Mouse (Mus musculus) heart, postnatal 4 days (tissue): Measurements from ENCODE around the gene Shank2. TPM values are rescaled to one million over a fixed set of nuclear protein-coding genes. Genes with fewer than 3 reads are reported as not detected.
A peak's percentile ranks its signal among the peaks of the same experiment; 100 is the strongest.

Experiments used
- DNase-seq: peaks from one replicate; pipeline ENCODE4 v3.0.0; 2021
- total RNA-seq, 2 experiments: library from RNA; stranded (reverse); gene quantifications; 2 replicates each; pipeline ENCODE4 v1.2.3; 2021

Gene Shank2
- total RNA-seq, 2 experiments from 2014 or later: 0.88 to 0.97 TPM

DNA sequence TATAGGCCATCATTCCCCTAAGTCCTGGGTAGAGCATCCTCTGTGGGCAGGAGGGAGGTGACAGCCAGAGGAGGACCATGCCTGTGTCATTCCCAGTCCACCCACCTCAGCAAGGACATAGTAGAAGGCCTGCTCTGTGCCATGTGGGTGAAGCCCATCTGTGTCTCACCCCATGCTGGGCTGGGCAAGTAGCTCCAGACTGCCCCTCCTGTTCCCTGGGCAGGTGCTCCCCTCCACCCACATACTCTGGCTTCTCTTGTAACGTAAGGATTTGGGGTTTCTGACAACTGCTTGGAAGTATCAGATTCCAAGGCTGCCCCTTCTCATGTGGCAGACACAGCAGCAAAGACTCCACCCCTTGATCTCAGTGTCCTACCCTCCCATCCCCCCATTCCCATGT, 227.7 kb downstream of the Shank2 start:
- DNase-seq: no peak

DNA sequence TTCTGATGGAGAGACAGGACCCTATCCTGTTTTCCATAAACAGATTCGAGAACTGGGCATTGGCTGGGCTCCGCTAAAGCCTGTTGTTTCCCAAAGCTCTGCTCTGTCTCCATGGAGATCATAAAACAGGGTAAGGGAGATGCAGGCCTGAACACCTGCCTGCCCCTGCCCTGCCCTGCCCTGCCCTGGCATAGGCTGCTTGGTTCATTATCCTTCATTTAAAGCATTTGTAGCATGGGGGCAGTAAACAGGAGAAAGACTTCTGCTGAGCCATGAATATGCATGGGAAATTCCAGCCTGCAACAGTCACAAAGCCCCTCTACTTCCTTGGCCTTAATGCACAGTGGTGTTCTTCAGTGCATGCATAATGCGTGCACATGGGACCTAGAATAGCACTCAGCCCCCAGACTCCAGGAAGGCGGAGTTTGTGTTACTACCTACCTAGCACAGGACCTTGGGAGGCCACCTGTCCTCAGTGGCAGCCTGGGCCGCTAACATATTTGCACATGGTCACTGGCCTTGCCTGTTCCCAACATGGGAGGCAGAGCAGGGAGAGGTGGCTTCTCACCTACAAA, 230.5 kb downstream of the Shank2 start:
- DNase-seq: no peak

DNA sequence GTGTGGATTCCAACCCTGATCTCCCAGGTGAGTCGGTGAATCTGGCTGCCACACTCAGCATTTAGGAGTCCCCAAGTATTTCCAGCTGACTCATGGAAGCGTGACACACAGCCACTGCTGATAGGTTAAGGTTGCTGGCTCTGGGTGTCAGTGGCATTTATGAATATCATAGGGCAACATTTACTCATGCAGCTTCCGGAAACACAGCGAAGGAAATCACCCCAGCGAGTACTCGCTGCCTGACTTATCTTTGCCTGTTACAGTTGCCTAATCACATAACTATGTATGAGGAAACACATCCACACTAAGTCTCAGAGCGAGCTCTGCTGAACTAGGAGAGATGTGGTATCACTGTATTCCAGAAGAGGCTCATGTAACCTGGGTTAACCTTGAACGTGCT, 231.8 kb downstream of the Shank2 start:
- DNase-seq: peak; percentile 22

DNA sequence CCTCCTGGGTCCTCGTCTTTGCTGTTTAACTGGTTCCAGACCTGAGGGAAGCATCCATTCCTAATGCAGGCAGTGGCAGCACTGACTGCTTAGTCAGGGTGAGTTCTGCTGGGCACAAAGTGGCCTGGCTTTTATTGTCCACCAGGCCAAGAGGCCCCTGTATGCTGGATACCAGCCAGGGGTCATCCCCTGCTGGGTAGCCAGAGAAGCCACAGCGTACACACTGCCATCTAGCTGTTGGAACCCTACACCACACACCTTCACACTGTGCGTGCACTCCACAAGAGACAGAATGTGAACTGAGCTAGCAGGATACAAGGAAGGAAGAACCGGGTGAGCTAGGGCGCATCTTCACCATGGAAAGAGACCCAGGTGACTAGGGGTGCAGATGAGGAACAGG, 233.1 kb downstream of the Shank2 start:
- DNase-seq: peak; percentile 20

DNA sequence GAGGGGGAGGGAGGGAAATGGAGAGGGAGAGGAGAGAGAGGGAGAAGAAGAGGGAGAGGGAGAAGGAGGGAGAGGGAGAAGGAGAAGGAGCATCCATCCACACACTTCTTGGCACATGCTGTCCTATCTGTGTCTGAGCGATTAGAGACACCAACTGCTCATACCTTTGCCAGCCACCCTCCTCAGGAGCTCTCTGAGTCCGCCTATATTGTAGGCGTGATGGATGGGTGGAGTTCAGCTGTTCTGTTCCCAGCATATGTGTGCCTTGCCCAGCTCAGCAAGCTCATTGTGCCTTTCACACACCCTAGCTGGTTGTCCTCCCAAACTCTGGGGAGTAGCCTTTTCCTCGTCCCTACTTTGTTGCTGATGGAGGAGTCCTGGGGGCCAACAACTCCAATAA, 233.8 kb downstream of the Shank2 start:
- no peak for DNase-seq

DNA sequence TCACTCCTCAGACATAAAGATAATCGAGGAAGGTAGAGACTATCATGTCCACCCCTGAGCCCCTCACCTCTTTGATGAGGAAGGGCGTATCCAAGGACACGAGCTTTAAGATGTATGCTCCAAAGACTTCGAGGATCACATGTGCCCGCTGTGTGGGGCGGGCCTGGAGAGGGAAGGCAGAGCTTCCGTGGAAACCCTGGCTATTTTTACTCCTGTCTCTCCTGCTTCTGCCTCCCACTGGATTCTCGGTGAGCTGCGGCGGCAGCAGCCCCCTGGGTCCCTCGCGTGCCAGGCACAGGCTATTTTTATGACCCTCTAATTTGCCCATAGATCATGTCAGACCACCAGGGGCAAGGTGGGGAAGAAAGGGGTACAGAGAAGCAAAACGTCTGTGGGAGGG, 235.1 kb downstream of the Shank2 start:
- no peak for DNase-seq

DNA sequence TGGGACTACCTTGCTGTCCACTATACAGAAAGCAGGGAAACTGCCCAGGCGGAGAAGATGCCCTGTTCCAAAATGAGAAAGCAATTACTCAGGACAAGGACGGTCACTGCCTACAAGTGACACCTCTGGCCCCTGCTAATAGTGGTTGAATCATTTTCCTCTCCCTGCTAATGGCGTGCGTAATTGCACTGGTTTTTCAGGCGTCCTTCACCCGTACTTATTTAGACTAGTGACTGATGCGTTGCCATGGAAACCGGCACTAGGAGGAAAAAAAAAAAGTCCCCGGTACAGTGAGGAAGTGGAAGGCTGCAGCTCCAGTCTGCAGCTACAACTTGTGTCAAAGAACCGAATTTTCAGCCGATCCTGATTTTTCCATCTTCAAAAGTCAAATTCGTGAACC, 236.7 kb downstream of the Shank2 start:
- no peak for DNase-seq

DNA sequence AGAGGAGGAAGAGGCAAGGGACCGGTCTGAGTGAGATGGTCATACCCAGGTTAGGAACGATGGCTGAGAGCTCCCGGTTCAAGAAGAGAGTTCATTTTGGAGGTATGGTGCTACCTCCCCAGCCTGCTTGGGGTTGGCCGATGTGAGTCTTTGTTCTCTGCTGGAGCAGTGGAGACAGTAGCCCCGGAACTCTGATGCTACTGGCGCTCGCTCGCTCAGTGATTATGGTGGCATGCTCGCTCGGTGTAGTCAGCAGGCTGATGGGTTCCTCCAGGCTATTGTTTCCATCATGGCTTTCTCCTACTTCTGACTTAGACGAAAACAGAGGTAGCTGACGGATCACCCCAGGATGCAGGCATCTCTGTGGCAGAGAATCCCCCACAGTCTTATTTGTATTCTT, 237.3 kb downstream of the Shank2 start:
- no peak for DNase-seq

DNA sequence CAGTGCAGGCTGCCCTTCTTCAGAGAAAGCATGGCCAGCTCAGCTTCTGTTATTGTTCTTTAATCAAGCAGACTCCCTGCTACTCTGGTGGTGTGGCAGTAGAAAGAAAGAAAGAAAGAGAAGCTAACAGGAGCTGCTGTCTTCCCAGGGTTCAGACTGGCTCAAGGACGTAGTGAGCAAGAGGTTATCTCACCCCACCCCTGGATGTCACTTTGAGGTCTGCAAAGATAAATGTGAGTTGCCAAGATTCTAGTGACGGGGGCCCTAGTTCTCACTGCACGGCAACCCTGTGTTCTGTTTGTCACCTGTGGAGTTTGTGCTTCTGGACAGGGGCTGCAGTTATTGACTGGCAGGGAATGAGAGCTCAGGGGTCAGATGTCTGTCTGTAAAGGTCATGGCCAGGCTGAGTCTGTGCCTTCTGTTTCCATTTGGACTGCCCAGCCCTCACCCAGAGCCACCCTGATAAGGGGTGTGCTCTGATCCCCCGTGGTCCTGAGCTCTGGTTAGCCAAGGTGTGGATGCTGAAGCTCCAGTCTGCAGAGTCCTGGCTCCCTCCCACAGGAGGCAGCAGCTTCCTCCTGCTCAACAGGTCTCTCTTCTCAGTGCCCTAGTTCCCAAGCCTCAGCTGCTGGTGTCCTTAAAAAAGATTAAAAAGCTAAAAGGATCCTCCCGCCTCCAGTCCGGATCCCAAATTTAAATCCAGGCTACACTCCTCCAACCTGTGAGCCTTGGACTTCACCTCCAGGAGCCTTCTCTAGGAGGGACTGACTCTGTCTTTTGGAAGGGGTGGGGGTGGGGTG, 238.0 kb downstream of the Shank2 start:
- no peak for DNase-seq

DNA sequence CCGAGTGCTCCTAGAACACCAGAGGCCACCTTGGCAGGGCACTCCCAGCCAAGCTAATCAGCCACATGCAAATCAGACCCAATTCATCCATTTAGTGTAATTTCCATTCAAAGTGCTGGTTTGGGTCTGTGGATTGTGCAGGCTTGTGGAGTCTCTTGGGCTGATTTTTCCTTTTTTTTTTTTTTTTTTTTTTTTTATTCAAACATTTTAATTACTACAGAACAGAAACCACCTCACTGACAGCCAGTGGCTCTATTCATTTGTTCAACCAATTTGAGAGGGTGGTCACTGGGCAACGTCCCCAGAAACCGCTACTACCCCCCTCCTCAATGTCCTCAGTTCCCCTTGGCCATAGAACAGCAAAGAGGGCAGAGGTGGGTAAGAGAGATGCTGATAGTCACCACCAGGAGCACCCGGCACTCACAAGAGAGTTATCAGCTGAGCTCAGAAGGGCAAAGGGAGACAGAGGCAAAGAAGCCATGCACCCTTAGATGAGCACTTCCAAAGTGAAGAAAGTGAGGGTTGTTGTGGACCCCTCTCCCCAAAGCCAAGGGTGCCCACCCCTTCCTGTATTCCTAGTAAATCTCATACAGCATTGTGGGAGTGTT, 239.1 kb downstream of the Shank2 start:
- DNase-seq: no peak

DNA sequence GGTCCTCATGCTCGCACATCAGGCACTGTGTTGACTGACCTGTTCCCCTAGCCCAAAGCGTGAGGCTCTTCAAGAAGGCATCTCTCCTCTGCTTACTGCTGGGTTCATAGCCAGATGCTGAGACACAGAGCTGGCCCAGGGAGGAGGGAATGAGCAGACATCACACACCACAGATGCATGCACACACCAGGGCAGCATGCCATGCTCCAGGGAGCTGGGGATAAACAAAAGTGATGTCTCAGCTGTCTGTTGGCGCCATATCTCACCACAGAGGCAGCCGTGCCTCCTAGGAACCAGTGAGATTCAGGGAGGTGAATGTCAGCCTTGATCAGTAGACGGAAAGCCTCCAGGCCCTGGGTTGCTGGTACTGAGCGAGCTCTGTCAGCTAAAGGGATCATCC, 242.5 kb downstream of the Shank2 start:
- DNase-seq: no peak

DNA sequence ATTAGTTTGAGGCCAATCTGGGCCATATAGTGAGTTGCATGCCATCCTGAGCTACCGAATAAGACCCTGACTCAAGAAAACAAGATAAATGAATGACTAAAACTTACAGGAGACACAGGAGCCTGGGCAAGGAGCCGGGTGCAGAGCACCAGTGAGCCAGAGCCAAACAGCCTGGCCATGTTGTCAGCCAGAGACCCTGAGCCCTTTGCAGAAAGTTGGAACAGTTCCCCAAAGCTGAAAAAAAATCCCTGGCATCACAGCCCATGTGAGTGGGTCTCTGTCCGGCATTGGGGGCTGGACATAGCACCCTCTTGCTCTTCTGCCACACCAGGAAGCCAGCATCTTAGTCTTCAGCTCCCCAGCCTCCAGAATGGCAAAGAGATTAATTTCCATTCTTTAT, 244.5 kb downstream of the Shank2 start:
- no peak for DNase-seq

DNA sequence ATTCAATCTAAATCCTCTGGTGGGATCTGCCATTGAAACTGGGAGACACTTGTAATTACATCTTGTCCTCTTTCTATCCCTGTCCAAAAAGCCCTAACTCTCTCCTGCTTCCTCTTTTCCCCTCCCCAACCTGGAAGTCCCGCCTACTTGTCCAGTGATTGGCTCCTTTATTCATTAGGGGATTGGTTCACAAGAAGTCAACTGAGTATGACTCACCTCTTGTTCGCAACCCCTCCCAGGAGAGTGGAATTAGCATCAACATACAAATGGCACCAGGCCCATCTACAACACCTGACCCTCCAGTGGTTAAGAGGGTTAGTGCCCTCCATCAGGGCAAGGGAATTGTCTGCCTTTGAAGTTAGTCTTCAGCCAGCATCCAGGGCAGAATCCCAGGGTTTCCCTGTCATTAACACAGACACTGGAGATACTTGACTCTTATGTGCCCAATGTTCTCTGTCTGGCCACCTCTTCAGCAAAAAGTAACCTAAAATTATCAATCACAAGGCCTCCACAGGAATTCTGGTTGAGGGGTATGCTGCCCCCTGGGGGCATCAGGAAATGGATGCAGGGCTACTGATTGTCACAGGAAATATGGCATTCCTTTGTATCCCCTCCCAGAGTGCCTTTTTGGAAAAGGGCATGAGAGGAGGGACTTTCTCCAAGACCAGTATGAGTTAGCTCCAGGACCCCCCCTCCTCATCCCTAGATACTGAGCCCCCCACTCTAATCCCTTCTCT, 247.1 kb downstream of the Shank2 start:
- DNase-seq: no peak

DNA sequence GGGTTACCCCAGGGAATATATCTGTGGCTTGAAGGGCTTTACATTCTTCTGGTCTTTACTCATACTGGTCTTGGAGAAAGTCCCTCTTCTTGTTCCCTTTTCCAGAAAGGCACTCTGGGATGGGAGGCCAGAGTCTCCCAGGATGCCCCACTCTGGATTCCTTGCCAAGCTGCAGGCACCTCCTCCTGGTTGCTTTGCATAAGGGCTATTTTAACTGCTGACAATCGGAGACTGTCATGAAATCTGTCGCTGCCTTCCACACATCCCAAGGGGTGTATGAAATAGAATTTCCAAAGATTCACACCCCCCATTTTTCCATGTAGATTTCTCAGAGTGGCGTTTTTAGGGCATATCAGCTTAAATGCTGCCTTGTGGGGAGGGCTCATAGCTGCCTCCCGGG, 249.1 kb downstream of the Shank2 start:
- no peak for DNase-seq

DNA sequence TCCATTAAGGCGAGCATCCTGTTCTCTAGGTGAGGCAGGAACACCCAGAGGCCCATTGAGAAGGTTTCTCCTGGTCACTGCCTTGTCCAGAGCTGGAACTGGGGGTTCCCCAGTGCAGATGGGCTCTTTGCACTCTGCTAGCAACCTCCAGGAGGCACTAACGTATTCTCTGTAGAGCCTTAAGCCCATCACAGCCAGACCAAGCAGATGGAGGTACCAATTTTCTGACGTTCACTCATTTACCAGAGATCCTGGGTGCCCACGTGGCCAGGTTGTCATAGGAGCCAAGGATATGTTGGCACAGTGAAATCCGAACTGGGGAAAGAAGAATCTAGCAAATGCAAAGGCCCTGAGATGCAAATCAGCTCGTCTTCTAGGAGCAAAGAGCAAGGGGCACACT, 249.5 kb downstream of the Shank2 start:
- no peak for DNase-seq

DNA sequence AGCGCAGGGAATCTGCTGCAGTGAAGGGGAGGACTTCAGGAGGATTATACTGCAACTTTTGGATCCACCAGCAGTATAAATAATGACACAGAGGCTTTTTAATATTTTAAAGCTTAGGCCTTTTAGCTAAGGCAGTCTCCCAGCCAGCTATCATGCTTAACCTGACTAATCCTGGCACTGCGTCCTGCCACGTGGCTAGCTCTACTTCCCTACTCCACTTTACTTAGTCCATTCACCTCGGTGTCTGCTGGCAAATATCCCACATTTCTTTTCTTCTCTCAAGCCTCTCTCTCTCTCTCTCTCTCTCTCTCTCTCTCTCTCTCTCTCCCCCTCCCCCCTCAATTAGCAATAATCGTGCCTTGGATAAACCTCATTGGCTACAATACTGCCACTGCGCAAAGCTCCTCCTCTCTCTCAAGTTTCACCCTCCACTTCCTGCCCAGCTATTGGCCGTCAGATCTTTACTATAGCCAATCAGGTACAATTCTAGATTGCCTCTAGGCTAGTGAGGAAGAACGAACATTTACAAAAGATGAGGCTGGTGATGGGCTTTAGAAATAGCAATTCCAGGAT, 253.0 kb downstream of the Shank2 start:
- no peak for DNase-seq

DNA sequence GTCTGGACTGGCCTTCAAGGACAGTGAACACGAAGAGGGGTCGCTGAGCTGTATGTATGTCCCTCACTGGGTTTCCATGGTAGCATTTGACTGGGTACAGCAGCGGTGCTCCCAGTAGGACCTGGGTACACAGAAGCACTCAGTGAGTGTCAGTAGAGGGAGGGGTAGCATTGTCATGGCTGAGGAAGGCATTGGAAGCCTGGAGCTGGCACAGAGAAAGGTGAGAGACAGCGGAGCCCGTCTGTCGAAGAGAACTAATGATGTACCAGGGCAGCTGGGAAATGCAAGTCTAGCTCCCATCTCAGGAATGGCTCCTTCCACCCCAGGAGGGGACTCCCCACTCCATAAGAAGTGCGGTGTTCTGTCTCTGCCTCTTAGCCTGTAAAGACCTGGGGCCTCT, 256.1 kb downstream of the Shank2 start:
- no peak for DNase-seq

DNA sequence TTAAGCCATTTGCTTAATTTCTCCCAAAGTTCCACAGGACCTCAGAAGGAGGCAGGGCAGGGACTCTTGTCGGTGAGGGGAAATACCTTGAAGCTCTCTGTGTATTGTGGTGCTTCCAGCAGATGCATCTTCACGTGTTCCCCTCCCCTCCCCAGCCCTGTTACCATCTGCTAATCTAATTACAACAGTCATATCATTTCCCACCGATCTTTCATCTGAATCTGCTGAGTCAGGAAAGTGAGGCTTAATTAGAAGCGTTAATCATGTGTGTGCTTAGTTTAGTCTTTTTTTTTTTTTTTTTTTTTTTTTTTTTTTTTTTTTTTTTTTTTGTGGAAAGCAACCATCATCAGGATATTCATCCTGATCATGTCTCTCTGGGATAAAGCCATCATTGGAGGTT, 256.6 kb downstream of the Shank2 start:
- no peak for DNase-seq

DNA sequence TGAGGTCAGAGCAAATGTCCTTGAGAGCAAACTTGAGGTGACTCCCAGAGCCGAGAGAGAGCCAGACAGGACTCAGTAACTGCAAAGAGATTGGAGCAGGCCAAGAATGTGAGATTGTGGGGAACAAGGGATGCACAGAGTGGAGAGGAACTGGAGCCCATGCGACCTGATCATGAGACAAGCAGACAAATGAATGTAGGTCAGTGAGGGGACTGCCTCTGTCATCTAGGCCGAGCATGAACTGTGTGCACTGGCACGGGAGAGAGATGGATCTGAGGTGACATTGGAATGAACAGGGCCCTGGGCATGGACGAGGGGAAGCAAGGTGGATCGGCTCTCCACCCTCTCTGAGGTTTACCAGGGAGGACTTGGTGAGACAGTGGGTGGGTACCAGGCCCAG, 260.9 kb downstream of the Shank2 start:
- no peak for DNase-seq

DNA sequence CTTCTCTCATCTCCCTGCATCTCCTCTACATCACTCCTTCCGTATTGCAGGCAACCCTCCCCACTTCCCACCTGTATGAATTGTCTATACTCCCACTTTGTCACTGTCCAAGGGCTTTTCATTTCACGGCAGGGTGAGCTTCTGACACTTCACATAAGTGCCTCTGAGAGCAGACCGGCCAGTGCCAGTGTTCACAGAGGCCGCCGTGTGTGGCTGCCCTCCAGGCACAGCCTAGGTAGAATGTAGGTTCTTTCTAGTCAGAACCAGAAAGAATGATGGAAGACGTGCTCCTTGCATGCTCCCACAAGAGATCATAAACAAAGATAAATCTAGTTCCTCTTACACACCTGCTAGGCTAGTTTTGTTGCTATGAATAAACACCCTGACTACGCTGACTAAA, 265.0 kb downstream of the Shank2 start:
- no peak for DNase-seq

DNA sequence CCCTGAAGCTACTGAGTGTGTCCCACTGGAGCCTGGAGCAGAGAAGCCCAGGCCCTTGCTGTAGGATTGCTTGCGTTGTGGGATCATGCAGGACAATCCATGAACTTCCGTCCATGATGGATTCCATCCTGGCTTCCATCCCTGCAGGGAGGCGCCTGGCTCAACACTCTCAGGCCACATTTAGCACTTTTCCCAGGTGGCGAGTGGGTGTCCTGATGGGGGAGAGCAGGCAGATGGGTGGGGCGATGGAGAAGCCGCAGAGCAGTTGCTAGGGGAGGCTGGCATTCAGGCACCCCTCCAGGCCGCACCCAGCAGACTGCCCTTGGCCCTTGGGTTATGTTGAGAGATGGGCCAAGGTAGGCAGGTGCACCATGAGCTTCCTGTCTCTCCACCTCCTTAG, 266.6 kb downstream of the Shank2 start:
- DNase-seq: no peak

DNA sequence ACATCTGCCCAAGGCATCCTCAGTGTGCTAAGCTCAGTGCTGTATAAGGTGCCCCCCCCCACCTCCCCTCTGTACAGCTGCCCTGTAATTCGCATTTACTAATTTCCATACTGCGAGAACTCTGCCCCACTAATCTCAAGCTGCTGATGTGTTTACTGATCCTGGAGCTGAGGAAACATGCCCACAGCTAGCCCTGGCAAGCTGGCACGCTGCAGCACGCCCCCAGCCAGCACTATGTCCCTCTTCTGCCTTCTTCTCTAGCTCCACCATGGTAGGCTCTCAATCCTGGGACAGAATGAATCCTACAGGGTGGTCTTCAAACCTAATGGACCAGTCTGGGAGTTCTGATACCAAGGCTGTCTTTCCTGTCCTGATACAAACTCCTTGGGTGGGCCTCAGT, 267.1 kb downstream of the Shank2 start:
- no peak for DNase-seq

DNA sequence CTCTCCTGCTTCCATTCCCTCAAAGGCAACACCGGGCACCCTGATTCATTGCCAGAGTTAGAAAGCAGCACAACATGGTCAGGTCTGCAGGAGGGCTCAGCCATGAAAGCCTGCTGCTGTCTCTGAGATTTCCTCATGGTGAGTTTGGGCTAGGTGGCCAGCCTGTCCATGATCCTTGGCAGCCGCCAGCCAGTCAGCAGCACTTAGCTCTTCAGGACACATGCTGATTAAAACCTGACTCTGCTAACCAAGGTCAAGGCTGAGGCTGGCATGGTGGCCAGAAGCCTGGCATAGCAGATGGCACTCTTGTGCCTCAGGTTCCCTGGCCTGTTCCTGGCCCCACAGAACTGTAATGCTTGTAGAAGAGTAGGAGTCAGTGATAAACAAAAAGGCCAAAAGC, 269.3 kb downstream of the Shank2 start:
- no peak for DNase-seq
